Mouse (Mus musculus) adrenal gland, postnatal 10 days (tissue): ENCODE measurements around the gene Psen1. TPM values are rescaled to one million over a fixed set of nuclear protein-coding genes. Genes with fewer than 3 reads are reported as not detected.

ENCODE experiments used
- DNase-seq: peaks from one replicate; pipeline ENCODE4 v3.0.0; 2021; ENCODE audit warnings: mixed read lengths
- long read RNA-seq, 2 experiments: library from polyadenylated mRNA; stranded (forward); transcript quantifications; one replicate each; pipeline ENCODE4 v2.0.0; 2021
- total RNA-seq, 2 experiments: library from RNA; stranded (reverse); gene quantifications; 2 replicates each; pipeline ENCODE4 v1.2.3; 2021

Psen1 gene
- total RNA-seq: 10 to 100 TPM; 47.5 to 53.9 TPM
- long read RNA-seq, experiment 1, transcript Psen1-201 (12 exons, 2,690 nt): major isoform, 9 of 20 reads
- long read RNA-seq, experiment 1, partial matches to known transcripts: 8 of 20 reads
- long read RNA-seq, experiment 1, other reads (novel, unspliced or antisense): 3 of 20 reads
- long read RNA-seq, experiment 2, transcript Psen1-201 (12 exons, 2,690 nt): major isoform, 39 of 47 reads
- long read RNA-seq, experiment 2, partial matches to known transcripts: 3 of 47 reads
- long read RNA-seq, experiment 2, other reads (novel, unspliced or antisense): 5 of 47 reads

GRCm38 (mm10) chr12:83687934-83688315 is at the start of gene Psen1:
Psen1 (plus strand) TSS chr12:83688152.
- peak; percentile 97 for DNase-seq

GRCm38 (mm10) chr12:83641233-83641632 is 46.7 kb upstream of the Psen1 start:
- DNase-seq: no peak

GRCm38 (mm10) chr12:83643116-83643515 is 44.8 kb upstream of the Psen1 start:
- no peak for DNase-seq

- DNase-seq: no peak
Measured at GRCm38 (mm10) chr12:83650346-83650745, 37.6 kb upstream of the Psen1 start.

GRCm38 (mm10) chr12:83651414-83651813 is 36.5 kb upstream of the Psen1 start:
- no peak for DNase-seq

- DNase-seq: no peak
Measured at GRCm38 (mm10) chr12:83685466-83685865, 2.5 kb upstream of the Psen1 start.

- no peak for DNase-seq
Measured at GRCm38 (mm10) chr12:83686575-83687350, 1.2 kb upstream of the Psen1 start.

- no peak for DNase-seq
Measured at GRCm38 (mm10) chr12:83688316-83689086, 549 bp downstream of the Psen1 start.

GRCm38 (mm10) chr12:83689087-83689432 is 1.1 kb downstream of the Psen1 start:
- DNase-seq: no peak

GRCm38 (mm10) chr12:83694011-83694410 is 6.1 kb downstream of the Psen1 start:
- DNase-seq: no peak

- DNase-seq: no peak
Measured at GRCm38 (mm10) chr12:83694669-83695068, 6.7 kb downstream of the Psen1 start.

GRCm38 (mm10) chr12:83698637-83699036 is 10.7 kb downstream of the Psen1 start:
- no peak for DNase-seq

- no peak for DNase-seq
Measured at GRCm38 (mm10) chr12:83701608-83702007, 13.7 kb downstream of the Psen1 start.

- no peak for DNase-seq
Measured at GRCm38 (mm10) chr12:83702796-83703195, 14.8 kb downstream of the Psen1 start.

- no peak for DNase-seq
Measured at GRCm38 (mm10) chr12:83706951-83707350, 19.0 kb downstream of the Psen1 start.

- no peak for DNase-seq
Measured at GRCm38 (mm10) chr12:83708160-83709092, 20.5 kb downstream of the Psen1 start.

- DNase-seq: no peak
Measured at GRCm38 (mm10) chr12:83709934-83710333, 22.0 kb downstream of the Psen1 start.

GRCm38 (mm10) chr12:83713749-83714148 is 25.8 kb downstream of the Psen1 start:
- peak; percentile 48 for DNase-seq

GRCm38 (mm10) chr12:83716416-83717184 is 28.6 kb downstream of the Psen1 start:
- peak; percentile 65 for DNase-seq

- DNase-seq: no peak
Measured at GRCm38 (mm10) chr12:83719431-83719830, 31.5 kb downstream of the Psen1 start.

GRCm38 (mm10) chr12:83721281-83721680 is 33.3 kb downstream of the Psen1 start:
- no peak for DNase-seq
